Mouse (Mus musculus) cerebellum, adult 18-20 months (tissue): ENCODE results near the gene R3hdm2.

Source experiments
- DNase-seq, 2 experiments: peaks; one replicate each; pipeline ENCODE4 v3.0.0; 2021

R3hdm2 gene

DNA sequence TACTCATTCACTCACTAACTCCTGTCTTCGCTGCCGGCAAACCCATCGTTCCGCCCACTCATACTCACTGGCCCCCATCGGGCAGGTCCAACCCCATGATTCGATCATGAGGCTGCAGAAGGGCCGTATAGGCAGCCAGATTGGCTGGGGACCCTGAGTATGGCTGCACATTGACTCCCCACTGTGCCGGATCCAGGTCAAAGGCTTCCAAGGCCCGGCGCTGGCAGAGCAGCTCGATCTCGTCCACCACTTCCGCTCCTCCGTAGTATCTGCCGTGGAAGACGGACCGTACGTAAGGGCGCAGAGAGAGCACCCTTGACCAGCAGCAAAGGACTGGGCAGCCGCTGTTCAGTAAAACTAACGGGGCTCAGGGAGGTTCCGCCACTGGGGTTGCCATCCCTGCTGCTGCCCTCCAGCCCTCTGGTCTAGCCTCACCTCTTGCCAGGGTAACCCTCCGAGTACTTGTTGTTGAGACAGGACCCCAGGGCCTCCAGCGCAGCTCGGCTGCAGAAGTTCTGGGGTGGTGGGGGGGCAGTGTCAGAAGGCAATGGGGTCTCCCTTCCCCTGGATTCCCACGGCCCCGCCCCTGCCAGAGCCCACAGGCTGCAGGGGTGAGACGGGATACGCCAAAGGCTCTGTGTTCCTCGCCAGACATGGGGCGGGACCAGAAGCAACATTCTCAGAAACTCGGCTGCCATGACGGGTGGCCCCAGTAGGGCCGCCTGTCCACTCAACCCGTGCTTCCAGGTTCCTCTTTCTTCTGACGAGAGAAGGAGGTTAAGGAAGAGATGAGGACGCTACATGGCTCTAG is 140.0 kb downstream of the R3hdm2 start:
- no peak for DNase-seq

DNA sequence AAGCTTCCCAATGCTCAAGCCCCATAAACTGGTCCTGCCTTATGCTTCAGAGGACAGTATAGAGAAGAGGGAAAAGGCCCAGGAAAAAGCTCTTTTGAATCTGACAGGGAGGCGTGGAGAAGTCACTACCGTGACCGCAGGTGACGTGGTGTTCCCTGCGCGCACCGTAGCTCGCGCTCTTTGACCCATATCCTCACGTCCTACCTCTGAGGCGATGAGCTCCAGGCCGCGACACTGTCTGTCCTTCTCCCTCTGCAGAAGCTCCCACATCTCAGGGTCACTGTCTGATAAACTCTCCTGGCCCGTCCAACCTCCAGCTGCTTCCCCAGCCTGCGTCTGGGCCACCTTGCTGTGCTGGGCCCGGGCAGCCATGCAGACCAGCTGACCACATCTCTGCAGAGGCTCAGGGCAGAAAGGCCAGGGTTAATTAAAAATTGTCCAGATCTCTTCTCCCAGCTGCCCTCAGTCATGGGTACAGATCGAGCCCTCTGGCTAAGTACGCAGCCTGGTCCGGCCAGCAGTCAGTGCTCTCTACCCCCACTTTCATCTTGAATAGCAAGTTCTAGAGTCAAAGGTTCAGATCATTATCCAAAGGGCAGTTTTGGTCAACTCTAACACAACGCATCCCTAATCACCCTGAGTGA is 140.7 kb downstream of the R3hdm2 start:
- DNase-seq: no peak

DNA sequence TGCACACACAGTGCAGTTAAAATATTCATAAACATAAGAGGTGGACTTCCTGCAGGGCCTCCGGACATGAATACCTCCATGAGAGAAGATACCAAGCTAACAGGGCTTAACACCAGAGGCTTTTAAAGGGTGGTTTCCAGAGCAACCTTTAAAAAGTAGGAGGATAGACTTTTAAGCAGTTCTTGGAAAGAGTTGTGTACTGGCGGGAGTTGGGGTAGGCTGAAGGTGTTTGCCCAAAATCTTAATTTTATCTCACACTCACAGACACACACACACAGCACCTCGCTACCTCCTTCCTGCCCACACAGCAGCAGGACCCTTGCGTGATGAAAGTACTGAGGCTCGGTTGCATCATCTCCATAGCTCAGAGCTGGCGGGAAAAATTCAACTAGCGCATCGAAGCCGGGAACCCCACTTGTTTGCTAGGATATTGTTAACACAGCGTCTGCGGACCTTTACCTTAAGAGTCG is 141.5 kb downstream of the R3hdm2 start:
- no peak for DNase-seq

DNA sequence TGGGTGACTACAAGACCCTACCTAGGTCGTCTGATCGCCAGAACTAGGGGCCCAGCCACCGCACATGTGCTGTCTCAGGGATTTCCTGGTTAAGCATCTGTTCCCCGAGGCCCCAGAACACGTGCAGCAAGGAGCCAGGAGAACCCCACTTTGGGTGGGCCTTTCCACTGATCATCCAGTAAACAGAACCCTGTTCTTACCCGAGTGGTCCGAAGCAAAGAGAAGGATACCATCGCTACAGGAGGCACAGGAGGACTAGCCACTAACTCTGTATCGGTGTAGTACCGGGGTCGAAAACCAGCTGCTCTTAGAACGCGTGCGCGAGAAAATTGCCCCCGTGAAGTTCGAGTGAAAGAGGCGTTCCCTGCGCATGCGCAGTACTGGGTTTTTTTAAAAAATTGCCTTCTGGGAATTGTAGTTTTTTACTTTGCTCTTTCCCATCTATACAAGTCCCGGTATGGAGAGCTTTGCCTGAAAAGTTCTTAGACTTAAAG is 142.0 kb downstream of the R3hdm2 start, which contains the start of gene Shmt2:
TSS of gene Shmt2 (minus strand) at position 357 of the 494 bp plus-strand sequence.
- DNase-seq: peak; percentile 84 to 88

DNA sequence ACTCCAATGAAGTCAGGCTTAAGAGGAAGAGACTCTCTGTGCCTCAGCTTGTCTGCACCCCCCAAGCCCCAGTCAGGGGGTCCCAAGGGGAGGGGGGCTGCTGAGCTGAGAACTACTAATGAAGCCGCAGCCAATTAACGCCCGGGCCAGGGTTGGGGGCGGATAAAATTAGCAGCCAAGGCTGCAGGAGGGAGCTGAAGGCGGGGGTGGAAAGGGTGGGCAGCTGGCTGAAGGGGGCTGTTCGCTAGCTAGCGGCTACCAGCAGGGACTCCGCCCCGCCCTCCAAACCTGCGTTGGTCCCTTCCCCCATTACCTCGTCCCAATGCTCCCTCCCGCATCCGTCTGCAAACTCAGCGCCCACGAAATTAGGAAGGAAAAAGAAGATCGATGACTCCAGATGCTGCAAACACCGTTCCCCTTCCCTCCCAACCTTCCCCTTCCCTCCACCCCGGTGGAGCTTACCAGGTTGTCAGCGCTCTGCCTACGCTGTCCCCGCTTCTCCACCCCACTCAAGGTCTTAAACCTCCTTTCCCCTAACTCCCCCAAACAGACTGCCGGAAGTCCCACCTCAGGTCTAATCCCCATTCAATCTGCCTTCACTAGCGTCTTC is 144.6 kb downstream of the R3hdm2 start:
- no peak for DNase-seq

DNA sequence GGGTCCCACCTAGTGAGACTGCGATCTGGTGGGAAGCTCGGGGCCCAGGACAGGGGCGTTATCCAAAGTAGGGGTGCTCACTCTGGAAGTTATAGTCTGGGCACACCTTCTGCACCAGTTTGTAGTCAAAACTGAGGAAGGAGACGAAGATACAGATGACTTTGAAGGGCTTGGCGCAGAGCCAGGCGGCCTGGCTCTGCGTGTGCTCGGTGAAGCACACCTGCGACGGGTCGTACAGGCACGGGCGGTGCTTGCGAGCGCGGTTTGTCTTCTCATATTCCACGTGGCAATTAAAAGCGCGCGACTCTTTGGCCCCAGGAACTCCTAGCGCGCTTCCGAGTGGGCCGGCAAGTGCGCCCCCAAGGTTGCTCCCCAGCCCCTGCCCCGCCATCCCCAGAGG is 145.9 kb downstream of the R3hdm2 start:
- no peak for DNase-seq

DNA sequence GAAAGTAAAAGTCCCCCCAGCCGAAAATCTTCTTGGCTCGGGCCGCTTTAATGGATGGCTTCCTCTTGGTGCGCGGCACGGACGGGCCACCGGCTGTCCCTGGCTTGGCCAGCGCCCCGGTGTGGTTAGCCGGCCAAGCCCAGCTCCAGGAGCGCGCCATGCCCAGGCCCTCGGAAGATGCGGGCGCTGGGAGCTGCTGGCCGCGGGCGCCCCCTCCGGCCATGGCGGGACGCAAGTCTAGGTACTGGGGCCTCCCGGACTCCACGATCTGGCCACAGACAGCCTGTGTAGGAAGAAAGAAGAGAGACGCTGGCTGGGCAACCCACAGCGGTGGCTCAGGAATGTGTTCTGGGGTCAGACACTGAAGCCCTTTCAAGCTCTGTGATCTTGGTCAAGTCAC is 146.6 kb downstream of the R3hdm2 start:
- DNase-seq: peak; percentile 74 to 82

DNA sequence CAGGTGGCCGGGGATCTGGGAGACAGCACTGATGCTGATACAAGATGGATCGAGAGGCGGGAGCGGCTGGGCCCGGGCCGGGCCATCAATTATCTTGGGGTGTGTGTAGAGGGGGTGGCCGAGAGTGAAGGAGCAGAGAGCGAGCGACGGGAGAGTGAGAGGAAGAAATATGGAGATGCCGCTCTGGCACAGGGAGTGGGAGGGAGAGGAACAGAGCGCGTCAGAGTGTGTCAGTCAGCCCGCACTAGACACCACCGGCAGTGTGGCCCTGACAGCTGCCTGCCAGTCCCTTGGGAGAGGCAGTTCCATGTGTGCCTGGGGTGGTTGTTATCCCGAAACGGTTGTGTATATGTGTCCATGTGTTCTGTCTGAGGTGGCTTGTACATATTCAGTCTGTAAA is 147.4 kb downstream of the R3hdm2 start:
- DNase-seq: no peak

DNA sequence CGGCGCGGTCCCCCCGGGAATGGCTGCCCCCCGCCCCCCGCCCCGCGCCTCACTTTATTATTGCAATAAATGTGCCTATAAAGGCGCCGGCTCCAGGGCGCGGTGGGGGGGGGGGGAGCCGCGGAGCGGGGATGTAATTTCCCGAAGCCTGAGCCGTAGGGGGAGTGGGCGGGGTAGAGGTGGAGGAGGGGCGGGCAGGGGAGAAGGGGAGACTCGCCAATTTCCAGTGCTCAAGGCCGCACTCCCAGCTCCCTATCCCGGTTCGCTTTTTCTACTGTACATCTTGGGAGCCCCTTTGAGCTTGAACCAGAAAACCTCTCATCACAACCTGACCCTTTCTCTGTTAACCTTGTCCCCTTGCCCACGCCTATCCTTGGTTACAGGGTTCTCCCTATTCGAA is 150.8 kb downstream of the R3hdm2 start:
- no peak for DNase-seq

DNA sequence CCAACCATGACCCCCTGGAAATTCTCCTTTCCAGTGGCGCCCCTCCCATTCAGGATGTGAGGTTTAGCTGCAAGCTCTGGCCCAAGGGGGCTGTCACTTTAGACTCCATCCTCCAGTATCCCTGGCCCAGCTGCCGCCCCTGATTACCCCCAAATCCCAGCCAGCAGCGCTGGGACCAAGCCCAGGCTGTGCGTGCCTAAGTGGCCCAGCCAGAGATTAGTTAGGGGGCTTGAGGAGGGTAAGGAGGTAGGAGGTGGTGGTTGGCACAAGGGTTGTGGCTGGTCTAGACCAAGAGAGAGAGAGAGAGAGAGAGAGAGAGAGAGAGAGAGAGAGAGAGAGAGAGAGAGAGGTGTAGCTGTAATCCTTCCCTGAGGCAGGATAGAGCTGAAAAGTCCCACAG is 151.4 kb downstream of the R3hdm2 start:
- DNase-seq: no peak

DNA sequence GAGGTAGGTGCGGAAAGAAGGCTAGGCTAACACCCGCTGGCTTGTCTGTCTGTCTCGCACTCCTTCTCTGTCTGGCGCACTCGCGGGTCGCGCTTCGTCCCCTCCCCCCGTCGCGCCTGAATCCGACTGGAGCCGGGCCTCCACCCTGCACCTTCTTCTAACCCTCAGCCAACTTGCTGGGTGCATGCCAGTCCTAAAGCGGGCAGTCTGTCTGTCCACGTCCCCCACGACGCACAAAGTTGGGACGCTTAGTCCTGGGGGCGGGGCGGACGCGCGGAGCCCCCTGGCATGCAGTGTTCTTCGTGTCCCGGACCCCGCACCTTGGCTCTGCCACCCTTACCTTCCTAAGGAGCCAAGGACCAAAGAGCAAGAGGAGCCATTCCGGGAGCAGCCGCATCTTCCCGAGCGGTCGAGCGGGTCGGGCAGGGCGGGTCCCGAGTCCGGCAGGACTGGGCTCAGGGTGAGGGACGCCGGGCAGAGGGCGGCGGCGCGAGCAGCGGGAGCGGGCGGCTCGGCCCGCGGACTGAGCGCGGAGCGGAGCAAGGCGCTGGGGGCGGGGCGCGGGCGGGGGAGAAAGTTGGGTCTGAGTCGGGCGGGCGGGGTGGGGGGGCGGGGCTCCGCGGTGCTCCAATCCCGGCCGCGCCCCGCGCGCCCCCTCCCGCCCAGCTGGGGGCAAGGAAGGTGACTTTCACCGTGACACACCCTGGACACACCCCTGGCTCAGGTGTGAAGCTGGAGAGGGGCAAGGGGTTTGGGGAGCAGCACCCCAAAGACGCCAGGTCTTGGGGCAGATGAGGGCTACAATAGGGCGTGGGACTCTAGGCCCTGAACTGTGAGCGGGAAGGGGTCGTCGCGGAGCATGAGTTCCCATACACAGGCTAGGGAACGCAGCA is 154.2 kb downstream of the R3hdm2 start, which contains the start of gene Nxph4:
TSS of gene Nxph4 (minus strand) at position 524 of the 893 bp plus-strand sequence.
- DNase-seq: no peak

DNA sequence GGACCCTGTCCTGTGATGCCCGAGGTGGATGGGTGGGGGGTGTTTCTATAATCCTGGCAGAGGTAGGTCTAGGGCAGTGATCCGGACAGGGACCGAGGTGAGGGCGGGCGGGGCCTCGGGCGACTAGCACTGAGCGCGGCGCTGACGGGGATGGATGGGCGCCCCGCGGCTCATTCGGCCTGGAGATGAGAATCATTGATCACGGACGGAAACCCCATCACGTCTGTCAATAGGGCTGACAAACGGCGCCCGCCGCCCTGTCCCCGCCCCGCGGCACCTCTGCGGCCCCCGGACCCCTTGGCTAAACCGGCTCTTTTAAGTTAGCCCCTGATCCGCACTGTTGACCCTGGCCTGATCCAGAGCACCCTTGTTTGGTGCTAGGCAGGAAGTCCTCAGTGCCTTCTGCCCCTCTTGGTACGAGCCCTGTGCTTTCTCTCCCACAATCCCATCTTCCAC is 154.8 kb downstream of the R3hdm2 start:
- no peak for DNase-seq

DNA sequence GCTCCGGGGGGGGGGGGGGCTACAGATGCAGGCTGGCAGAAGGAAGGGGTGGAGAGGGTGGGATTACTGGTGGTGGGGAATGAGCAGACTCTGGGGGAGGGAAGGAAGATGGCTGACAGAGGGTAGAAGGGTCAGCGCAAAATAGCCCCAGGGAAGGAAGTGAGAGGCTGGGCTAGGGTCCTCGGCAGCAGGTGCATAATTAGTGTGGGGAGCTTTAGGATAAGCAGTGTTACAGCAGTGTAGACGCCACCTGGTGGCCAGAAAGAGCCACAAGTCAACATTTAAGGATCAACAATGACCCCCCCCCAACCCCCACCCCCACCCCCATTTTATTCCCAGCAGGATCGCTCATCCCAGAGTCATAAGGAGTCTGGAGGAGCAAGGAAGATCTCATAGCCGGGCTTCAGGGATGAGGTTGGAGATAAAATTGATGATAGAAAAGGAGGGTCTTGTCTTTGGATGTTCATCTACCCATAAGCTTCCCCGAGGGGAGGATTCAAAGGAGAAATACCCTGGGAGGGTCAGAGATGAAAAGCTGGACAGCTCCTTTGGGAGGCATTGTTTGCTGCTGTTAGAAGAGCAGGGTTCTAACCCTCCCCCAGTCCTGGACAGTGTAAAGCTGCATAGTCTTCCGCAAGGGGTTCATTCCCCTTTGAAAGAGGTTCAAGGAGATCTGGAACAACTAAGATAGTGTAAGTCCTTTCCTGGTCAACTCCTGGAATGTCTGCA is 156.6 kb downstream of the R3hdm2 start:
- DNase-seq: peak; percentile 66 to 72

DNA sequence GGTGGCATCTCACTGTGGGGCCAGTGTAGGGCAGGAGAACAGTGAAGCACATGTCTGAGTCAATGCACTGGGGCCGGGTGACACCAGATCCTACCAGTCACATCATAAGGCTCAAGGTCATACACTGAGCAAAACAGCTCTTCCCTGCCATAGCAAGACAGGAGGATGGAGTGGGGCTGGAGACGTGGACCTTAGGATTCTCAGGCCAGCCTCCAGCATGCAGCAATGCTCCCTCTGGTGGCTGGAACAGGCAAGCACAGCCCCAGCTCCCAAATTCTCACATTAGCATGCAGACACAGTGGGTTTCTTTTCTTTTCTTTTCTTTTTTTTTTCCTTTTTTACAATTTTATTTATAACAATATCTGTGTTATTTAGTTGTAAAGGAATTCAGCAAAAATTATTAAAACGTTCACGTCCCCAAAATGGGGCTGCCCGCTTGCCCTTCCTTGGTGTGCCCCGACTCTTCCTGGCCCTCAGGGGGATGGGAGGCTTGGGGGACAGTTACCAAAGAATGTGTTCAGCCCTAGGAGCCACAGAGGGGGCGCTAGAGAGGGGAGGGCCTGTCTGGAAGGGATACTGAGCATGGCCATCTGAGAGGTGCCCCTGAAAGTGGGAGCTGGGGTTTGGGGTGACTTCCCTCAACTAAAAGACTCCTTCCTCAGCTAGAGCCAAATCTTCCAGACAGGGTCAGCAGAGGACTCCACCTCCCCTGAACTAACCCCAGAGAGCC is 157.9 kb downstream of the R3hdm2 start:
- DNase-seq: peak; percentile 87 to 89

DNA sequence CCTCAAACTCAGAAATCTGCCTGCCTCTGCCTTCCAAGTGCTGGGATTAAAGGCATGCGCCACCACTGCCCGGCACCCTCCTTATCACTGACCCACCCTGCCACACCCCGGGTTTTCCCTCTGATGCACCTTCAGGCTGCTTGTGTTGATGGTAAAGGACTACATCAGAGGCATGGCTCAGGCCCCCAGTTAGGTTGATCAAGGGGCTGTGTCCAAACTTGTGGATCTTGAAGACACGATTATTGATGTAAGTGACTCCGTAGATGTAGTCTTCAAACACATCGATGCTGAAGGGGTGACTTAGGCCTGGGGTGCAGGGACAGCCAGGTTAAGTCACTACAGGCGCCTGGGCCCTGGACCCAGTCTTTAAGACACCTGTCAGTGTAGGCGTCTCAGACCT is 161.4 kb downstream of the R3hdm2 start:
- no peak for DNase-seq

DNA sequence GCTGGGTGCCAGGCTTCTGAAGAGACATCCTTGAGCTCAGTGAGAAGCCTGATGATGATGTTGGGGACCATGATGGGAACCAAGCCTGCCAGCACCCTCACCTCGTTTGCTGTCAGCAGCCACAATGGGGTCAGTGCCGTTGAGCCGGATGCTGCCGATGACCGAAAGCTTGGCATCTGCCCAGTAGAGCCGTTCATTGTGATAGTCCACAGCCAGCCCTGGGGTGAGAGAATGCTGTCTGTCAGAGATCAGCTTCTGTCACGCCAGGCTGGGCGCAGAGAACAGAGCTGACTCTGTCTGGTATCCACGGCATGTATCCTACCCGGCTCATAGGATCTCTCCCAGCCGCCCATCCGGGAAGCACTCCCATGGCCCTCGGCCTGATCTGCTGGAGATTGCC is 162.0 kb downstream of the R3hdm2 start:
- DNase-seq: peak; percentile 63 to 66

DNA sequence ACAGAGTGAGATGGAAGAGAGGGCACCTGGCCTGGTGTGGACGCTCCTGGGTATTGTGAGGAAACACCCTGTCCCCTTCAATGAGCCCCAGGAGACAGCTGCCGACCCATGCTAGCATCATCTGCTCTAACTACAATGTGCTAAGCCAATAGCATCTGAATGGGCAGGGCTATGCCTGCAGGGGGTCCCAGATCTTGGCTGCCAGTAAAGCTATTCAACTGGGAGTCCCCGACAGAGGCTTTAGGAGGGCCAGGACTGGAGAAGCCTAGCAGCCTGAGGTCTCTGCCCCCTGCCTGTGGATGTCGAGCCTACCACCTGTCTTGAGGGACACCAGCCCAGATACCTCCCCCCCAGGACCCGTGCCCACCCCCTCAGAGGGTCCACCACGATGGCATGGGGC is 162.6 kb downstream of the R3hdm2 start:
- peak; percentile 55 to 56 for DNase-seq

DNA sequence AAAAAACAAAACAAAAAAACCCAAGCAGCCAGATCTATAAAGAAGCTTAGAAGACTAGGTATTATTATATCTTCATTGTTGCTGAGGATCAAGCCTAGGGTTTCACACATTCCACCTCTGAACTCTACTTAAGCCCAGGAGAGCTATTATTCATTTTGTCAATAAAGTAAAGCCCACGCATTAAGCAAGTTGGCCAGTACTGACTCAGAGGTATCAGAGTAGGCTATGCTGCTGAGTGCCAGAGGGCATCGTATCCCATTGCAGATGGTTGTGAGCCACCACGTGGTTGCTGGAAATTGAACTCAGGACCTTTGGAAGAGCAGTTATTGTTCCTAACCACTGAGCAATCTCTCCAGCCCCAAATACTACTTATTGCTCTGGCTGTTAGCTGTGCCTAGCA is 163.8 kb downstream of the R3hdm2 start:
- DNase-seq: no peak

DNA sequence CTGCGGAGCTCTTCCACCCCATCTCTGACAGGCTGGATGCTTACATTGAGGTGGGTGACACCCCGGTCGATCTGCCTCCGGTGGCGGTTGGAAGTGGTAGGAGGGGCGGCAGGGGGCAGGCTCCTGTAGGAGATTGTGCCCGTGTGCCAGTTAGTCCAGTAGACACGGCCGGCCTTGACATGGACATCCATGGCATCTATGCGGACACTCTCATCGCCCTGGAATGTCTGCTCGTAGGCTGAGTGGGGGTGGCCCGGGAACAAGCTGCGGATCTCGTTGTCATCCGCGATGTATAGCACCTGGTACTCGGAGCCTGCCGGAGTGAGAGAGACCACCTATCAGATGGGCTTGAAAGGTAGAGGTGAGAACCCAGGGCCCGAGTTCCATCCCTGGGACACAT is 164.2 kb downstream of the R3hdm2 start:
- no peak for DNase-seq

DNA sequence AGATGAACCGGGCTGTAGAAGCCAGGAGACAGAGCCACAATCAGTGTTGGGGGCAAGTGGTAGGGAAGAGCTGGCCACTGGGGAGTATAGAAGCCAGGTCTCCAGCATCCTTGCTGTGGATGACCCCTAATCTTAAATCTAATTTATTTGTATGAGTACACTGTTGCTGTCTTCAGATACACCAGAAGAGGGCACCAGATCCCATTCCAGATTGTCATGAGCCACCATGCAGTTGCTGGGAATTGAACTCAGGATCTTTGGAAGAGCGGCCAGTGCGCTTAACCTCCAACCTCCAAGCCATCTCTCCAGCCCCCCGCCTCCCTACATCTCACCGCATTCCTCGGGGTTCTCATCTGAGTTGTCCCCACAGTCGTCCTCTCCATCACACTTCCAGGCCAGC is 166.4 kb downstream of the R3hdm2 start:
- DNase-seq: no peak

DNA sequence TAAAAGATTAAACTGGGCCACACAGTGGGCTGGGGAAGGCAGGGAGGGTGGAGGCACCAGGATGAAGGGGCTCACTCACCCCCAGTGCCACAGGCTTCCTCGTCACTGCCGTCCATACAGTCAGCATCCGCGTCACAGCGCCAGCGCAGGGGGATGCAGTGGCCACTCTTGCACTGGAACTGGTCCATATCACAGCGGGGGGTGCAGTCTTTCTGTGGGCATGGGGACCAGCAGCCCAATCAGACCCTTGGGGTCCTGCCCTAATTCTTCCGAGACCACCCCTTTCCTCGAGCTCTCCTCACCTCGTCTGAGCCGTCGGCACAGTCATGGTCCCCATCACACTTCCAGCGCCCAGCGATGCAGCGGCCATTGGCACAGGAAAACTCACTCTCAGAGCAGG is 168.1 kb downstream of the R3hdm2 start:
- no peak for DNase-seq
